Mouse (Mus musculus) Patski (cell line): ENCODE measurements around the gene Muc5ac. TPM values are rescaled to one million over a fixed set of nuclear protein-coding genes. Genes with fewer than 3 reads are reported as not detected.

Experiments used
- ATAC-seq: fragments of 100-300 bp; one replicate; pipeline ENCODE4 v1.8.0; 2021
- CTCF ChIA-PET: fragments of 350-600 bp; sonication (Branson Sonifier 250); formaldehyde crosslinking; loops from one replicate; lab custom pipeline; 2022; ENCODE audit warnings: inconsistent platforms; lab: Charles Lee
- POLR2A ChIA-PET: fragments of 350-600 bp; sonication (Branson Sonifier 250); formaldehyde crosslinking; loops from one replicate; lab custom pipeline; 2022; ENCODE audit warnings: antibody characterized with exemption, inconsistent platforms; lab: Charles Lee
- DNase-seq: peaks from one replicate; pipeline ENCODE4 v3.0.0-alpha.2; 2011; ENCODE audit warnings: low read depth, low spot score
- H3K27me3 ChIP-seq: fragments of 371-371 bp; one replicate; pipeline ENCODE4 v1.5.1; 2021
- CTCF ChIP-seq: fragments of 100-300 bp; IDR thresholded peaks from one replicate; pipeline ENCODE4 v1.5.1; 2021
- in situ Hi-C: fragments of 300-500 bp; cut with MboI; formaldehyde crosslinking; loops from 3 replicates; pipeline ENCODE4 v1.11.1; 2018; ENCODE audit warnings: low pct_unique_long_range_greater_than_20kb, mixed read lengths
- polyA plus RNA-seq: library from polyadenylated mRNA; unstranded; gene quantifications from one replicate; pipeline ENCODE4 v1.2.3, GENCODE M21; 2021

Gene Muc5ac
- under 0.01 TPM for polyA plus RNA-seq

- ATAC-seq (no peak), DNase-seq (no peak)
- ChIA-PET CTCF (no interaction called here), POLR2A (no interaction called here)
- no peak for TF ChIP-seq CTCF
- in situ Hi-C loops: no loop called here
- peaks cover 3% of the 10 kb centered on the region for H3K27me3 ChIP-seq
These were observed at the start of gene Muc5ac for GRCm38 (mm10) chr7:141788677-141789452. Muc5ac (plus strand) TSS chr7:141788972.

GRCm38 (mm10) chr7:141747451-141748100 lies 41.2 kb upstream of the Muc5ac start:
- ChIA-PET POLR2A (no interaction called here), CTCF (no interaction called here)
- DNase-seq (no peak), ATAC-seq (no peak)
- H3K27me3 ChIP-seq: no peaks in the 10 kb centered on the region
- TF ChIP-seq CTCF: no peak
- in situ Hi-C loops: no loop called here

GRCm38 (mm10) chr7:141752513-141752912 lies 36.3 kb upstream of the Muc5ac start:
- ChIA-PET CTCF (interaction anchor here (5.1 kb wide), 1 partner anchor 171 kb away, joined by 49 read pairs; no protein-coding TSS in a partner anchor), POLR2A (no interaction called here)
- no peak for ATAC-seq
- TF ChIP-seq CTCF: no peak
- peaks cover 6% of the 10 kb centered on the region for H3K27me3 ChIP-seq
- no peak for DNase-seq
- in situ Hi-C loops: loop anchor here (25.0 kb wide), 1 partner anchor 160 kb away; the partner anchor contains the start of gene Tollip

- ATAC-seq (no peak), DNase-seq (peak; percentile 25)
- in situ Hi-C loops: loop anchor here (25.0 kb wide), 1 partner anchor 156 kb away; the partner anchor contains the start of gene Tollip
- TF ChIP-seq CTCF: peak; percentile 91
- peaks cover 6% of the 10 kb centered on the region for H3K27me3 ChIP-seq
- CTCF ChIA-PET: interaction anchor here (0.7 to 5.1 kb wide), 14 partner anchors 9 to 359 kb away, joined by 3 to 49 read pairs (median 4); no protein-coding TSS in a partner anchor
- POLR2A ChIA-PET: interaction anchor here (0.7 kb wide), 2 partner anchors 28 to 51 kb away, joined by 3 to 5 read pairs; no protein-coding TSS in a partner anchor
These were observed 32.9 kb upstream of the Muc5ac start for GRCm38 (mm10) chr7:141755831-141756230.

- ChIA-PET CTCF (no interaction called here), POLR2A (interaction anchor here (0.7 kb wide), 1 partner anchor 138 kb away, joined by 3 read pairs; no protein-coding TSS in a partner anchor)
- in situ Hi-C loops: loop anchor here (25.0 kb wide), 1 partner anchor 154 kb away; the partner anchor contains the start of gene Tollip
- DNase-seq (no peak), ATAC-seq (no peak)
- TF ChIP-seq CTCF: no peak
- H3K27me3 ChIP-seq: peaks cover 6% of the 10 kb centered on the region
These were observed 30.5 kb upstream of the Muc5ac start for GRCm38 (mm10) chr7:141758291-141758690.

GRCm38 (mm10) chr7:141770521-141770920 lies 18.3 kb upstream of the Muc5ac start:
- in situ Hi-C loops: loop anchor here (25.0 kb wide), 1 partner anchor 142 kb away; the partner anchor contains the start of gene Tollip
- POLR2A ChIA-PET: no interaction called here
- CTCF ChIA-PET: interaction anchor here (1.2 kb wide), 1 partner anchor 154 kb away, joined by 3 read pairs; no protein-coding TSS in a partner anchor
- DNase-seq (no peak), ATAC-seq (no peak)
- TF ChIP-seq CTCF: no peak
- H3K27me3 ChIP-seq: no peaks in the 10 kb centered on the region

- ChIA-PET CTCF (interaction anchor here (1.2 to 1.4 kb wide), 2 partner anchors 15 to 154 kb away, joined by 3 to 6 read pairs; no protein-coding TSS in a partner anchor), POLR2A (no interaction called here)
- no peaks in the 10 kb centered on the region for H3K27me3 ChIP-seq
- TF ChIP-seq CTCF: no peak
- ATAC-seq (no peak), DNase-seq (no peak)
- in situ Hi-C loops: loop anchor here (25.0 kb wide), 1 partner anchor 141 kb away; the partner anchor contains the start of gene Tollip
These were observed 17.8 kb upstream of the Muc5ac start for GRCm38 (mm10) chr7:141770988-141771387.

- ChIA-PET CTCF (interaction anchor here (1.4 kb wide), 1 partner anchor 16 kb away, joined by 6 read pairs; no protein-coding TSS in a partner anchor), POLR2A (no interaction called here)
- in situ Hi-C loops: loop anchor here (25.0 kb wide), 1 partner anchor 140 kb away; the partner anchor contains the start of gene Tollip
- no peak for TF ChIP-seq CTCF
- DNase-seq: no peak
- no peak for ATAC-seq
- H3K27me3 ChIP-seq: peaks cover 3% of the 10 kb centered on the region
These were observed 16.7 kb upstream of the Muc5ac start for GRCm38 (mm10) chr7:141772058-141772557.

- peaks cover 11% of the 10 kb centered on the region for H3K27me3 ChIP-seq
- TF ChIP-seq CTCF: no peak
- DNase-seq (no peak), ATAC-seq (no peak)
- CTCF ChIA-PET: no interaction called here
- POLR2A ChIA-PET: no interaction called here
- in situ Hi-C loops: loop anchor here (25.0 kb wide), 1 partner anchor 137 kb away; the partner anchor contains the start of gene Tollip
These were observed 13.9 kb upstream of the Muc5ac start for GRCm38 (mm10) chr7:141774855-141775254.

- in situ Hi-C loops: no loop called here
- no peak for ATAC-seq
- ChIA-PET CTCF (no interaction called here), POLR2A (no interaction called here)
- TF ChIP-seq CTCF: no peak
- H3K27me3 ChIP-seq: peaks cover 11% of the 10 kb centered on the region
- DNase-seq: no peak
These were observed 12.6 kb upstream of the Muc5ac start for GRCm38 (mm10) chr7:141776199-141776598.
